Mouse (Mus musculus) urinary bladder, postnatal 4 days (tissue): ENCODE data around the gene B4galnt2.
"Not testable (repeated sequence)": the region's sequence is repeated elsewhere in the genome, so short reads cannot be mapped to it uniquely, and the experiment has no call there.

Source experiments
- DNase-seq, 2 experiments: peaks; one replicate each; pipeline ENCODE4 v3.0.0; 2021 to 2022; ENCODE audit warnings: low spot score in 2 of 2

The B4galnt2 gene

DNA sequence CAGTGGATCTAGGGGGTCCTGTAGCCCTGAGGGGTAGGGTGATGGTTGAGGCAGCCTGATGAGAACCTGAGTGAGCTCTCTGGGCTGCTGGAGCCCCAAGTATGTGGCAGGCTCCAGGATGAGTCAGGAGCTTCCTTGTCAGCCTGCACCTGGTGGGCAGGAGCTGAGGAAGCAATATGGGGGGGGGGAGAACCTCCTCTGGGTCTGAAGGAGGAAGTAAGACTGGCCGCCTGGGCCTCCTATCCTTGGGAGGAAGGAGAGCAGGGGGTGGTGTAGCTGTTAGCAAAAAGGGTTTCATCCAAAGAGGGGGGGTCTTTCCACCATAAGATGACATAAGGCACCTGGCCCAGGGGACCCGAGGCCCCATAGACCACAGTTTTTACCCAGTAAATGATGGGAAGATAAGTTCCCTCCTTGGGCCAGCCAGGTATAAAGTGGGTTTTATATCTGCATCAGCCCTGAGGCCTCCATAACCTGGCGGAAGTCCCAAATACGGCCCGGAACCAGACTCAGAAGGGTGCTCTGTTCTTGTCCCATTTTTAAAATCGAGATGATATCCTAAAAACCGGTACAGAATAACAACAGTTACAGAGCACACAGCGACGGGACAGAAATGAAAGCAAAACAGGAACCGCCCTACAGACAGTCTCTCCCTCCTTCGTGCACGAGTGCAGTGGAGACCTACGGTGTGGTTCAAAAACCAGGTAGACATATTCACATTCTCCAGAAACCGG, 18.1 kb downstream of the B4galnt2 start:
- DNase-seq: no peak

DNA sequence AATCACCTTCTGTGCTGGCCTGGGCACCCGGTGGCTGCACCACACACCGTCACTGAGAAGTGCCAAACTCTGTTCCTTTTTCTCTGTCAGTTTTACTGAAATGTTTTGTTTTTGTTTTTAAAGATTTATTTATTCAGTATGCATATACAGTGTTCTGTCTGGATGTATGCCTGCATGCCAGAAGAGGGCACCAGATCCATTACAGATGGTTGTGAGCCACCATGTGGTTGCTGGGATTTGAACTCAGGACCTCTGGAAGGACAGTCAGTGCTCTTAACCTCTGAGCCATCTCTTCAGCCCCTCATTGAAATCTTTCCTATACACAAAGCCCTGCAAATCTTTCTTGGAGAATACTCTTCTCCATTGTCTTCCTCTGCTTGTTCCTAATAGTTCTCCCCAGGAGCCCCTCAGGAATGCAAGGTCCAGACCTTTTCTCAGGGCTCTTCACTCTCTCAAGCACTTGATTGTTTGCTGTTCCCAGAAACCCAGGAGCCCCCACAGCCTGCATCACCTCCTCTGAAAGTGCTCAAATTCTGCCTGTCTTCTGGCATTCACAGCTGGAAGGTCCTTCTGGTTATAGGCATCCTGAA, 24.1 kb downstream of the B4galnt2 start:
- DNase-seq: no peak

- not testable (repeated sequence) for DNase-seq
These were observed 34.8 kb downstream of the B4galnt2 start for GRCm38 (mm10) chr11:95879861-95880260.

- DNase-seq: peak in 1 of 2 experiments; percentile 76
These were observed 38.4 kb downstream of the B4galnt2 start for GRCm38 (mm10) chr11:95876296-95876695.

GRCm38 (mm10) chr11:95875804-95876203, 38.9 kb downstream of the B4galnt2 start:
- no peak for DNase-seq

DNA sequence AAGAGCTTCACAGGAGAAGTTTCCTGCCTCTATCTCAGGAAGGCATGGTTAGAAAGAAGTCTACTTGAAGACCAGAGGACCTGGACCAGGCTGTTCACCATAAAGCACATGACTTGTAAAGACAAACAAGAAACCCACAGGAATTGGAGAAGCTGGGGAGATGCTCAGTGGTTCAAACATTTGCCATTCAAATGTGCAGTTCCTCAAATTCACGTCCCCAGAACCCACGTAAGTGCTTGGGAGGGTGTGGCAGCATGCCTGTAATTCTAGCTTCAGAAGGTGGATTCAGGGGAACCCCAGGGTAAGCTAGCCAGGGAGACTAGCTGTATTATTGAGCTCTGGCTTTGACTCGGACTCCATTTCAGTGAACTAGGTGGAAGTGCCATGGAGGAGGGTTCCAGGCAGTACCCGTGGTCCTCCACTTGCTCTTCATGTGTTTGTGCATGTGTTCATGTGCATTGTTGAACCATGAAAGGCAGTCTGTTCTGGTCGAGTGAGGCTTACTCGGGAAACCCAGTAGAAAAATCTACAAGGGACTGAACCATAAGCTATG, 44.7 kb downstream of the B4galnt2 start:
- no peak for DNase-seq

DNA sequence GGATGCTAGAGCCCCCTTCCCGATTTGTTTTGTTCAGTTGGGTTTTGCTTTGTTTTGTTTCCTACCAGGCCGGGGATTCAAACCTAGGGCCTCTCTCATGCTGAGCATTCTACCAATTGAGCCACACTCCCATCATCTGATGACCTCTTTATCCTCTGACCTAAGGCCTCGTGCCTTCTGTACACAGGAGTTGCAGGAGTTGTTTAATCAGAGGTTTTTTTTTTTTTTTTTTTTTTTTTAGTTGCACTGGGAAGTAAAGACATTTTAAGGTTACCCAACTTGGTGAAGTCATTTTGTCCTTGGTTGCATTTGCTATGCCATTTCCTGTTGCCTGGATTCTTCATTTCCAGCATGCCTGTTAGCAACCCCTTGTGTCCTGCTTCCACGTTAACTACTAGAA, 45.2 kb downstream of the B4galnt2 start:
- DNase-seq: no peak

DNA sequence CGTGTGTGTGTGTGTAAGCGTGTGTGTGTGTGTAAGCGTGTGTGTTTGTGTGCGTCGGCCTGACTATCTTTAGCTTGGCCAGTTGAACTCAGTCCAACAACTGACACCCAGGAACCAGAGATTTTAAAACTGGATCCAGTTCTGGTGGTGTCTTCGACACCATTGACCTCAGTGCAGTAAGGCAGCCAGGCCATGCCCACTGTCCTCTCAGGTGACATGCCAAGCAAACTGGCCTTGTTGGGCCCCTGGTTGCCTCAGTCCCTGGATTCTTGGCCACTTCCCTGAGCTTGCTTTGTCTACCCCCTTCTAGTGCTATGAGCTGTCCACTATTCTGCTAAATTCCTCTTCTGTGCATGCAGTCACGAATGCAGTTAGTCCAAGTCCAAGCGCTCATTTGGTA, 53.3 kb downstream of the B4galnt2 start:
- DNase-seq: no peak

- no peak for DNase-seq
These were observed 54.6 kb downstream of the B4galnt2 start for GRCm38 (mm10) chr11:95860071-95860490.

- DNase-seq: no peak
These were observed 55.2 kb downstream of the B4galnt2 start for GRCm38 (mm10) chr11:95859468-95859855.

GRCm38 (mm10) chr11:95858528-95859467, 55.9 kb downstream of the B4galnt2 start:
- DNase-seq: peak; percentile 96

DNA sequence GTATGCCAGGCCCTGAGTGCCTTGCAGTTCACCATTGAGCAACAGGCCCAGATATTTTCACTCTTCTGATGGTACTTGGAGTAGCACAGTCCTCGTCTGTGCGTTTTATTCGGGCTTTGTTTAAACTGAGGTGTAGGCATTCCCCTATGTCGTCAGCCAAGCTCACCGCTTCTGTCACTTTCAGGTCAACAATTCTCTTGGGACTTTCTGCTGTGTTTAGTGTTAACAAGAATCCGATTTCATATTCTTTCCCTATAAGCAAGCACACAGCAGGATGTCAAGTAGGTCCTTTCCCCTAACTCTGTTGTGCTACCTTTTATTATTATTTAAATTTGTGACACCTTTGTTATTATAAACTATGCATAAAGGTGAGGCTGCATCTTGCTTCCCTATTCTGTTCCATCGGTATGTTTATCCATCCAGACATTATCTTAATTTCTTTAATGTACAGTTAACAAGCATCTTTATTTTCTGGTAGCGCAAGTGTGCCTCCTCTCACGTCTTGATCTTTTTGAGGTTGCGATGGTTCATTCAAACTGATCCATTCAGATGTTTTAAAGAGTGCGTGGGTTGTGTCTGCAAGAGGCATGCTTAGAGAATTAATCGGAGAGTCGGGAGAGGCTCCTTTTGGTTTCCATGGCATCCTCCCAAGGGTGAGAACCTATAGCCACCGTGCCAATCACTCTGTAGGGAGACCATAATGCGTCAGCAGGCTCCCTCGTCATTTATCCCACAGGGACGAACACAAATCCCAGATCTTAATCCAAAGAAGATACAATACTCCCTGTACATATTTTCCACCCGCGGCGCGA, 56.8 kb downstream of the B4galnt2 start:
- DNase-seq: no peak

DNA sequence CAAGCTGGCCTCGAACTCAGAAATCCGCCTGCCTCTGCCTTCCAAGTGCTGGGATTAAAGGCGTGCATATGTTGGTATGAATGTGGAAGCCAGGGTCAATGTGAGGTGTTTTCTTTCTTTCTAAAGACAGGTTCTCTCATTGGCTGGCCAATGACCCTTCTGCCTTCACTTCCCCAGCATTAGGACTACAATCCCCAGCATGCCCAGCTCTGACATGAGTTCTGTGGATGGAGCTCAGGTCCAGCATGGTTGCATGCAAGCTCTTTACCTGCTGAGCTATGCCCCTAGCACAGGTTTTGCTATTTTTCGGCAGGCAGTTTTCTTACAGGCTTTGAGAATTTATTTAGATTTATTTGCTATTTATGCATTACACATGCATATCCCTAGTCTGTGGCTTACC, 57.4 kb downstream of the B4galnt2 start:
- DNase-seq: no peak

DNA sequence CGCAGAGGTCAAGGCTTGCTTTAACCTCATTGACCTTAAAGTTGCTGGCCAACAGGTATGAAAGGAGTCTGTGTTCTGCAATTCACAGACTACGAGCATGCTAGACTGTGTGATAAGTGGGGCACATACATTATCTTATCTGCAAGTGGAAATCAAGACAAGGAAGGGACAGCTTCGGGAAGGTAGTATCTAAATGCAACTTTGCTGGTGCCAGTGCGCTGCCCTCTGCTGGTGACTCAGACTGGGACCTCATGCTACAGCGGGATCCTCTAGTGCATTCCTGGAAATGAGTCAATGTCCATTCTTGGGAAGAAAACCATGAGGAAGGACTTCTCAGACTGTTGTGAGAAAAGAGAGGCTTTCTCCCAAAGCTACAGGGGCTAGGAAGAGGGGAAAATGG, 61.0 kb downstream of the B4galnt2 start:
- no peak for DNase-seq

- DNase-seq: no peak
These were observed 63.8 kb downstream of the B4galnt2 start for GRCm38 (mm10) chr11:95850898-95851297.

DNA sequence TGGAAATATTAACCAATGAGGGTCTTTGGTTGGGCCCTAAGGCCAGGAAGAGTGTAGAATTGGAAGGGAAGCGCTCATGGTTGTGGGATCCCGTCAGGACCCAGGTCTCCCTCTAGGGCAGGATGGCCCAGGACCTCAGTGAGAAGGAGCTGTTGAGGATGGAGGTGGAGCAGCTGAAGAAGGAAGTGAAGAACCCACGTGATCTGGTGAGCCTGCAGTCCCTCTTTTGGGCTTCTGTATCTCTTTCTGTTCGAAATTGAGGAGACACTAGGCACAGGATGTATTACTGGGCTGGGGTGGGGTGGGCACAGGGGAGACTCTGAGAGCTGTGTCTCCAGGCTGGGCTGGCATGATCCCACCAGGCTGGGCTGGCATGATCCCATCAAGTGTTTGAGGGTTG, 69.8 kb downstream of the B4galnt2 start:
- no peak for DNase-seq

DNA sequence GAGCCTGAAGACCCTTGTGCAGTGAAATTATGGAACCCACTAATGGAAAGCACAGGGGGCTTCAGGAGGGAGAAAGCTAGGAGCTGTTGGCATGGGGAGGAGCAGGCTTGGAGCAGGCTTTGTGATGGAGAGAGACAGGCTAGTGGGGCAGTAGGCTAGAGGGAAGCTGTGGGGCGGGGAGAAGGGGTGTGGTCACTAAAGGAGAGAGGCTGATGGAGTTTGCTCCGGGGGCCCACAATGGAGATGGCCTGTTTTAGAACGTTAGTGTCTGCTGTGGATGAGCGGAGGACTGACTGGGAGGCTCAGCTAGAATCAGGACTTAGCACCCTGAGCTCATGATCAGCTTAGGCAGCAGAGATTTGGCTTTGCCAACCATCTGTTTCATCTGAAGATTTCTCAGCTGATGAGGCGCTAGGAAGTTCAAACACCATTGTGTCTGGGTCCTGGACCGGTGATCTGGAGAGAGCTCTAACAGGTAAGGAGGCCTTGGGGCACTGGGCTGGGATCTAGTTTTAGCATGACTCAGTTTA, 71.2 kb downstream of the B4galnt2 start:
- no peak for DNase-seq

DNA sequence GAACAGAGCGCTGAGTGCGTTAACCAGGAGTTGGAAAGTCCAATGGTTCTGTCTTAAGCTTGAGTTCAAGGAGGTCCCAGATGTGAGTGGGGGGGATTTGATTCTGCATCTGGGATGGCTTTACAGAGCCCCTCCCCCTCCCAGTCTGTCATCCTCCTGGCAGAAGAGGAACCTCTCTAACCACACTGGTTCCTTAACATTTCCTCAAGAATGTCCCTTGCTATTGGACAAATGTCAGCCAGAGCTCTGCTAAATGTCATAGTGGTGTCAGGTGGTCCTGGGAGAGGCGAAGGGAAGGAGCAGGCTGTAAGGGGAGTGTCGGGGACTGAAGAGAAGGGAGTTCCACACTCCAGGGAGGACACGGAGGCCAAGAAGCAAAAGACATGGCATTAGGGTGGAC, 71.7 kb downstream of the B4galnt2 start:
- no peak for DNase-seq

DNA sequence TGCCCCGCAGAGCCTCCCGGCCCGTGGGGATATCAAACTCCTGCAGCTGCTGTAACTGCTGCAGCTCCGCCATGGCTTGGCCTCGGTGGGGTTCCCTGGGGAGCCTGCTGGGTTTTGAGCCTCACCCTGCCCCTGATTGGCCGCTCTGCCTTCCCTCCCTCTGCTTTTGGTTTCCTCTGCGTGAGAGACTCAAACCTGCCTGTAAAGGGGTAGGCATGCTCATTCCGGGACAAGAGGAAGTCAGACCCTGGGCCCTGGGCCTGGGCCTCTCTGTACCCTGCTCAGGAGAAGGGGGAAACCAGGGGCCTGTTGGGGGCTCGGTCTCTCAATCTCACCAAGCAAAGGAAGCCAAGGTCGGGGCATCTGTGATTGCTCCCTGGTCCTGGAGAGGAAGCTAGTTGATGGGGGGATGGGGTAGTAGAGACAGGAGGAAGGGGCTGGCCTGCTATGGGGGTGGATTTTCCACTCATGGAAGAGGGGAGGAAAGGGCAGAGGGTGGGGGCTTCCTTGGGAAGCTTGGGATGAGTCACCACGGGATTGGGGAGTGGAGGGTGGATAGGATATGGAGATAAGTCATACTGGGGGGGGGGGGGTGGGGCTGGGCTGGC, 72.5 kb downstream of the B4galnt2 start, which contains the start of gene Abi3:
Abi3 (minus strand) TSS at position 403 of the 608 bp plus-strand sequence.
- no peak for DNase-seq

GRCm38 (mm10) chr11:95841498-95841830, 73.2 kb downstream of the B4galnt2 start:
- no peak for DNase-seq
